Mouse (Mus musculus) thymus, adult 2 months (tissue): ENCODE data around the gene Sptb.

Experiments
- CTCF ChIP-seq: fragments of 200-500 bp; IDR thresholded peaks from 2 replicates; pipeline ENCODE4 v1.5.1; 2012; ENCODE audit warnings: mild to moderate bottlenecking, control low read depth, low read length, moderate library complexity, borderline replicate concordance; ENCODE audit not compliant: control insufficient read depth, poor library complexity, insufficient read depth; ENCODE audit errors: extremely low read depth
- POLR2A ChIP-seq: fragments of 200-500 bp; IDR thresholded peaks from 2 replicates; pipeline ENCODE4 v1.6.1; 2012; ENCODE audit warnings: mild to moderate bottlenecking, low read length, control low read depth, moderate library complexity; ENCODE audit not compliant: control insufficient read depth, poor library complexity, insufficient read depth; ENCODE audit errors: extremely low read depth

GRCm38 (mm10) chr12:76612621-76613020 is 97.7 kb downstream of the Sptb start:
- TF ChIP-seq CTCF (no peak), POLR2A (no peak)
